Mouse (Mus musculus): ENCODE results near the gene Bsnd.

- TF ChIP-seq EP300 (optimal IDR thresholded peaks at IDR 0.05): no peak
- peak; percentile 60 for TF ChIP-seq CTCF (IDR thresholded peaks at IDR 0.05; ENCODE audit: low read depth)
These were observed 35.9 kb upstream of the Bsnd start for GRCm38 (mm10) chr4:106527856-106528547.

Measured in stomach, postnatal 0 days (tissue).